Mouse (Mus musculus) B cell, adult 2 months (primary cell): Measurements from ENCODE around the gene Gpr84.
A peak's percentile ranks its signal among the peaks of the same experiment; 100 is the strongest.

Experiments
- DNase-seq, 2 experiments: peaks; one replicate each; pipeline ENCODE4 v3.0.0; 2022

Gene Gpr84

GRCm38 (mm10) chr15:103310365-103310910, at the start of gene Gpr84:
TSS of gene Gpr84 (minus strand) at chr15:103310612.
- DNase-seq = no peak

DNA sequence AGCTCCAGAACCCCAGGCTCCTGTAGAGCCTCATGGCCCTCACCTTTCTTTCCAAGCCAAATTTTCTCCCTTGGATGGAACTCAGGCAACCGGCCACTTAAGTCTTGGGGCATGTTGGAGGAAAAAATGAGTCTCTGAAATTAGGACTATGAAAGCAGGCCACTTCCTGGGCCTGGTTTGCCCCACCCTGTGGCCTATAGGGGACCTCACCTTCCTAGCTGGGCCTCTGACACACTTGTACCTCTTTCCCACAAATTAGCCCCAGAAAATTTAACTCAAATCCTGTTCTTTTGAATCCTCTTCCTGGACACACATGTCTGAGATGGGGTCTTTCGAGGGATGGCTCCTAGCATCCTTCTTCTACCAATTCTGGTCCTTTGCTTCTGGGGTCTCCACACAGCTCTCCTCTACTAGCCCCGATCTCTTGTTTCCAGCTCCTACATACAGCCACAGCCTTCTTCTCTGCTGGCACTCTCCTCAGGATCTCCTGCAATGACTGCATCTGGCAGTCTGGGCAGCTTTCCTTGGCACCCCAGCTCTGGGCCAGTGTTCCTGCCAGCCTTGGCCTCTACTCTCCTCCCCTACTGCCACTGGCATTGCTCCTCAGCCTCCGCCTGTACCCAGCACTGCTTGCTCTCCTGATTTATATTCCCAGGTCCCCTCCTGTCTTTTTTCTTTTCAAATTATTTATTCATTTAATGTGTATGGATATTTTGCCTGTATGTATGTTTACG, 49.6 kb upstream of the Gpr84 start:
- DNase-seq = no peak

- DNase-seq = no peak
These were observed 48.7 kb upstream of the Gpr84 start for GRCm38 (mm10) chr15:103359122-103359510.

DNA sequence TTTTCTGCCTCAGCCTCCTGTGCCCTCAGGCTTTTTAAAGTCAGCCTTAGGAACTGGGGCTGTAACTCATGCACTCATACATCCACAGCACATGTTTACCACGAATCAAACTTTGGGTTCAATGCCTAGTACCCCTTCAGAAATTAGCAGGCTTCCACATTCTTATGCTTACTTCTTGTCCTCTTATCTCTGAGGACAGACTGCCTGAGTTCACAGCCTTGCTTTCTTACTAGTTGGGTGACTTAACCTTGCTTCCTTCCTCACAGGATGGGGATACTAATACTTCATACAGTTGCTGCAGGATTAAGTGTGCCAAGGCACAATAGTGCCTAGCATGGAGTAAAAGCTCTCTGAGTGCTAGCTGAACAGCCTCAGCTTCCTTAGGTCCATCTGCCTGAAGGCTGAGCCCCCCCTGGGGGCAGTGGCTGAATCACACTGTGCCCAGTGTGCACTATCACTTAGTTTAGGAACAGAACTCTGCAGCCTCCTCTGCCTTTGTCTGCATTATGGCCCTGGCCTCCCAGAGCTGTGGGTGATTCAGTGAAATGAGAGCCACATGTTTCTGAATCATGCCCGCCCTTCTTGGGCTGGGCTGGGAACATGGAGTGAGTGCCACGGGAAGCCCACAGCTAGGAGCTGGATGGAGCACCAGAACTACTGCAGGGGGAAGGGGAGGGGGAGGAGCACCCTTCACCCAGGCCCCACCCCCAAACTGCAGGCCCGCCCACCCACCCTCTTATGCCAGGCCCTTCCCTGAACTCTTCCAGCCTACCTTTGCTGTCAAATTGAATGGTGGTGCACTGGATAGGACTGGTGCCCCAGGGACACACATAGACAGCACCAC, 48.1 kb upstream of the Gpr84 start:
- DNase-seq = no peak

GRCm38 (mm10) chr15:103357817-103358216, 47.4 kb upstream of the Gpr84 start:
- no peak for DNase-seq

DNA sequence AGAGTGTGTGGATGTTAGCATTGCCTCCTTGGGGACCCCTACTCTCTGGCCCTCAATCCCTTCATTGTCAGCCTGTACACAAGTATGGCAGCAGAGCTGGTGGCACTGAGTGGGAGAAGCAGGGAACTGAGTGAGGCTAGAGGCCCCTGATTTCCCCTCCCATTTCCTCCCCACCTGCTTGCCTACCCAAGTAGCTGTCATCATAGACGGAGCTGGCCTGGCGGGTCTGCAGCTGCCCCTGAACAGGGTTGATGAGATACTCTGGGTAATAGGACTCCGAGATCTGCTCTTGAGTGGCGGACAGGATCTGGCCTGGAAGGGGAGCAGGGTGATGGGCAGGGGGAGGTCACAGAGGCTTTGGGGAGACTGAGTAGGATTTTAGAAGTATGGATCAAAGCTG, 45.7 kb upstream of the Gpr84 start:
- DNase-seq = no peak

- DNase-seq = no peak
These were observed 45.0 kb upstream of the Gpr84 start for GRCm38 (mm10) chr15:103355420-103355819.

GRCm38 (mm10) chr15:103354690-103355089, 44.3 kb upstream of the Gpr84 start:
- no peak for DNase-seq

DNA sequence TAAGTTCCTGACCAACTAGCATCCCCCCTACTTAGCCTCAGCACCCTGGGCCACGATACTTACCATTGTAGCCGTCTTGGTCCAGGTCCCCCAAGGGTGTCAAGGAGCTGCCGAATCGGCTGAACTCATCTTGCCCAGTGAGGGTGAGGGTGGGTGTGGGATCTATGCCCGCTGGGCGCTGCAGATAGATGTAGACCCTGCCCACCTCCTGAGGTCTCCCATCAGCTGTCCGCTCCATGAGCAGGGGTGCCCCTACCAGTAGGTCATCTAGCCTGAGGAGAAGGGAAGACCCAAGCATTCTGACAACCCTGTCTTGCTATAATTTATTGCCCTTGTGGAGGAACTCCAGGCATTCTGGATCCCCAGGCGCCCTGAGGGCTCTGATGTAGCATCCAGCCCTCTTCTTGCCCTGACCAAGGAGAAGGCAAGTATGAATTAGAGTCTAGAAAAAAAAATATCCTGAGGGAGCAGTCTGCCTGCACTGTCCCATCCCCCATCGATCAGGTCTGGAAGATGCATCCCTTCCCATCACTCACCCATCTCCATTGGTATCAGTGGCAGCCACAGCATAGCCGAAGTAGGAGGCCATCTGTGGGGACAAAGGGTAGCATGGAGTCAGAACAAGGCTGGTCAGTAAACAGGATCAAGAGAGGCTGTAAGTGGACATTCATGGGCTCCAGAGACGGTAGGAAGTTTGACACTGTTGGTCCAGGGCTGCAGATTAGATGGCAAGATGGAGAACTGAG, 43.3 kb upstream of the Gpr84 start:
- no peak for DNase-seq

GRCm38 (mm10) chr15:103352856-103353255, 42.4 kb upstream of the Gpr84 start:
- peak; percentile 73 to 74 for DNase-seq

- DNase-seq = peak; percentile 70 to 75
These were observed 36.9 kb upstream of the Gpr84 start for GRCm38 (mm10) chr15:103347275-103347684.

GRCm38 (mm10) chr15:103345789-103346188, 35.4 kb upstream of the Gpr84 start:
- DNase-seq = no peak

GRCm38 (mm10) chr15:103343556-103343955, 33.1 kb upstream of the Gpr84 start:
- no peak for DNase-seq

DNA sequence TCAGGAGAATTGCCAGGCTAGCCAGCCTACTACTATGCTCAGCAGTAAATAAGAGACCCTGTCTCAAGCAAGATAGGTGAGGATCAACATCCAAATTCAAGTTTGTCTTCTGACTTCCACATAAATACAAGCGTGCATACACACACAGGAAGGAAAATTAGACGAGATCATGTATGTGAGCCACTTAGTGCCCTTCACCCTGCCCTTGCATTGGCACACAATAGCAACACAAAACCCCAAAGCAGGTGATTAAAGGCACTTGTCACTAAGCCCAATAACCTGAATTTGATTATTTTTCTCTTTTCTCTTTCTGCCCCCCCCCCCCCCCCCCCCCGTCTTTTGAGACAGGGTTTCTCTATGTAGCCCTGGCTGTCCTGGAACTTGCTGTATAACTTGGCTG, 32.6 kb upstream of the Gpr84 start:
- DNase-seq = no peak

- DNase-seq = peak; percentile 87 to 89
These were observed 32.0 kb upstream of the Gpr84 start for GRCm38 (mm10) chr15:103342415-103342814.

GRCm38 (mm10) chr15:103341547-103341946, 31.1 kb upstream of the Gpr84 start:
- no peak for DNase-seq

- no peak for DNase-seq
These were observed 30.4 kb upstream of the Gpr84 start for GRCm38 (mm10) chr15:103340786-103341185.

GRCm38 (mm10) chr15:103339961-103340337, 29.5 kb upstream of the Gpr84 start, which contains the start of gene Zfp385a:
TSS of gene Zfp385a (minus strand) at chr15:103340093.
- peak; percentile 79 to 82 for DNase-seq

DNA sequence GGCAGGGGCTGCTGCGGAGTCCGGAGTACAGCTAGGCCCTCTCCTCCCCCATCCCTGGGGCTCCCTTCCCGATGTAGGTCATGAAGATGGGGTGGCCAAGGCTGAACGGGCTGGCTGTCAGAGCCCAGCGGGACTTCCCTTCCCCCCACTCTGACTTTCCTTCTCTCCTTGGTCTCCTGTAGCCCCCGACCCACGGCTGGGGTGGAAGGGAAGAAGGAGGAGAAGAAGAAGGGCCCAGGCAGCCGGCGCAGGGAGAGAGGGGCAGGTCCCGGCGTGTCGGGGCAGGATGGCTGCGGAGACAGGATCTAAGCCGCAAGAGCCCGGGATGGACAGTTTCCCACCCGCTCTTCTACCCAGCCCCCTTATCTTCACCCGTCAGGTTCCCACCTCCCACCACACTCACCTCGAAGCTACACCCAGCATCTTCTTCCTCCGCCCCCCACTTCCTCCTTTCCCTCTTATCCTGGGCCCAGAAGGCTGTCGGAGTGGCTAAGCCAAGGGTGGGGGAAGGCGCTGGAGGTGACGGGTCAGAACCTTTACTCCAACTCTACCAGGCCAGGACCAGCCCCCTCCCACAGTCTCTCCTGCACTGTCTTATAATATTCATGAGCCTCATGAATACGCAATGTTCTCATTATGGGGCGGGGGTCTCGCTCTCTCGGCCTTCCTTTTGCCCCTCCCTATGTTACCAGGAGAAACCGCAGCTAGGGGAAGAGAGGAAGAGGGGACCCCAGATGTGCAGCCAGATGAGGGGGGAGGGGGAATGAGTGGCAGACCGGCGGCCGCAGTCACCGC, 29.0 kb upstream of the Gpr84 start:
- DNase-seq = peak in 1 of 2 experiments; percentile 22

GRCm38 (mm10) chr15:103338829-103339165, 28.4 kb upstream of the Gpr84 start:
- no peak for DNase-seq

GRCm38 (mm10) chr15:103336996-103337667, 26.7 kb upstream of the Gpr84 start:
- peak; percentile 32 to 40 for DNase-seq
